Mouse (Mus musculus) hindbrain, embryonic 15.5 days (tissue): ENCODE measurements at regions not wholly inside any gene's neighbourhood (a gene's known extent, or its start where the extent isn't known, plus 50 kb on each side); places are given as distances from the start of the nearest gene placed in this dataset.
A peak's percentile ranks its signal among the peaks of the same experiment; 100 is the strongest.

Experiments
- ATAC-seq: fragments of 200-750 bp; cut with Nextera tagmentation; 2 replicates; pipeline ENCODE4 v1.8.0; 2017; ENCODE audit warnings: low read depth, moderate number of reproducible peaks, moderate TSS enrichment; ENCODE audit not compliant: low FRiP score
- H3K27ac ChIP-seq: fragments of 300-500 bp; sonication (generic); replicated peaks from 2 replicates; pipeline ENCODE4 v1.5.1; 2015; ENCODE audit warnings: mild to moderate bottlenecking, inconsistent platforms
- H3K27me3 ChIP-seq: fragments of 300-500 bp; sonication (generic); 2 replicates; pipeline ENCODE4 v1.6.1; 2015; ENCODE audit warnings: control low read depth, inconsistent platforms
- H3K36me3 ChIP-seq: fragments of 300-500 bp; sonication (generic); 2 replicates; pipeline ENCODE4 v1.6.1; 2015; ENCODE audit warnings: control low read depth, inconsistent platforms
- H3K4me1 ChIP-seq: fragments of 300-500 bp; sonication (generic); replicated peaks from 2 replicates; pipeline ENCODE4 v1.6.1; 2015; ENCODE audit warnings: control low read depth, inconsistent platforms
- H3K4me2 ChIP-seq: fragments of 300-500 bp; sonication (generic); 2 replicates; pipeline ENCODE4 v1.6.1; 2015; ENCODE audit warnings: moderate library complexity, mild to moderate bottlenecking, inconsistent platforms
- H3K4me3 ChIP-seq: fragments of 300-500 bp; sonication (generic); 2 replicates; pipeline ENCODE4 v1.5.1; 2015; ENCODE audit warnings: mild to moderate bottlenecking, inconsistent platforms
- H3K9ac ChIP-seq: fragments of 300-500 bp; sonication (generic); 2 replicates; pipeline ENCODE4 v1.6.1; 2015; ENCODE audit warnings: inconsistent platforms
- H3K9me3 ChIP-seq: fragments of 300-500 bp; sonication (generic); 2 replicates; pipeline ENCODE4 v1.6.1; 2016; ENCODE audit warnings: control low read depth, inconsistent platforms
- WGBS: fragments of 180-500 bp; shearing (Covaris S2); methylation state at CpG from one replicate; pipeline ENCODE4 v1.1.7; 2015; 5-methylcytosine and 5-hydroxymethylcytosine counted together

GRCm38 (mm10) chr19:18200105-18200782 is 362.8 kb upstream of the Pcsk5 start:
- Histone ChIP-seq H3K4me1 (no peaks in the 10 kb centered on the region), H3K27me3 (no peaks in the 10 kb centered on the region), H3K4me3 (no peak overlapping the region), H3K9ac (no peak overlapping the region), H3K4me2 (no peak overlapping the region), H3K36me3 (no peaks in the 10 kb centered on the region), H3K27ac (no peak overlapping the region), H3K9me3 (0 out of 2 replicates have a peak, but pooled peaks cover 3% of the 10 kb centered on the region)
- 72% methylated on average over 4 of the region's 4 CpGs for WGBS
- no peak for ATAC-seq

GRCm38 (mm10) chr19:18189102-18189742 is 351.8 kb upstream of the Pcsk5 start:
- Histone ChIP-seq H3K4me2 (no peak overlapping the region), H3K9ac (no peak overlapping the region), H3K4me3 (no peak overlapping the region), H3K4me1 (peaks cover 6% of the 10 kb centered on the region; the same call in 1 of the 2 replicates), H3K27ac (no peak overlapping the region), H3K36me3 (no peaks in the 10 kb centered on the region), H3K9me3 (no peaks in the 10 kb centered on the region), H3K27me3 (no peaks in the 10 kb centered on the region)
- ATAC-seq: peak; percentile 63; the same call in 1 of the 2 replicates
- 34% methylated on average over 4 of the region's 4 CpGs for WGBS

- Histone ChIP-seq H3K27ac (no peak overlapping the region), H3K4me2 (no peak overlapping the region), H3K9me3 (no peaks in the 10 kb centered on the region), H3K9ac (no peak overlapping the region), H3K4me1 (peaks cover 6% of the 10 kb centered on the region; the same call in 1 of the 2 replicates), H3K36me3 (no peaks in the 10 kb centered on the region), H3K4me3 (no peak overlapping the region), H3K27me3 (no peaks in the 10 kb centered on the region)
- no peak for ATAC-seq
- WGBS: 56% methylated on average over 9 of the region's 9 CpGs
These were observed 350.9 kb upstream of the Pcsk5 start for GRCm38 (mm10) chr19:18188122-18188866.

GRCm38 (mm10) chr19:18185767-18186554 is 348.5 kb upstream of the Pcsk5 start:
- no peak overlapping the region for H3K9ac ChIP-seq
- H3K4me3 ChIP-seq: no peak overlapping the region
- H3K4me1 ChIP-seq: peaks cover 6% of the 10 kb centered on the region; the same call in 1 of the 2 replicates
- H3K27me3 ChIP-seq: no peaks in the 10 kb centered on the region
- H3K9me3 ChIP-seq: no peaks in the 10 kb centered on the region
- no peak for ATAC-seq
- H3K36me3 ChIP-seq: no peaks in the 10 kb centered on the region
- 75% methylated on average over 1 of the region's 1 CpGs for WGBS
- H3K4me2 ChIP-seq: no peak overlapping the region
- no peak overlapping the region for H3K27ac ChIP-seq

GRCm38 (mm10) chr19:18185211-18185610 is 347.8 kb upstream of the Pcsk5 start:
- 86% methylated on average over 2 of the region's 2 CpGs for WGBS
- H3K36me3 ChIP-seq: no peaks in the 10 kb centered on the region
- no peak overlapping the region for H3K4me2 ChIP-seq

GRCm38 (mm10) chr19:18176200-18176599 is 338.8 kb upstream of the Pcsk5 start:
- Histone ChIP-seq H3K27me3 (no peaks in the 10 kb centered on the region), H3K4me2 (no peak overlapping the region), H3K27ac (no peak overlapping the region), H3K9ac (no peak overlapping the region), H3K4me1 (no peaks in the 10 kb centered on the region), H3K36me3 (no peaks in the 10 kb centered on the region), H3K4me3 (no peak overlapping the region), H3K9me3 (no peaks in the 10 kb centered on the region)
- no peak for ATAC-seq
- WGBS: 79% methylated on average over 3 of the region's 3 CpGs

More at GRCm38 (mm10) chr19:18185211-18185610, 347.8 kb upstream of the Pcsk5 start:
- Histone ChIP-seq H3K4me3 (no peak overlapping the region), H3K4me1 (peaks cover 6% of the 10 kb centered on the region; the same call in 1 of the 2 replicates), H3K9ac (no peak overlapping the region), H3K27ac (no peak overlapping the region), H3K9me3 (no peaks in the 10 kb centered on the region), H3K27me3 (no peaks in the 10 kb centered on the region)
- no peak for ATAC-seq

GRCm38 (mm10) chr19:18146494-18146893 is 309.1 kb upstream of the Pcsk5 start:
- 90% methylated on average over 3 of the region's 3 CpGs for WGBS
- H3K4me1 ChIP-seq: no peaks in the 10 kb centered on the region
- H3K27me3 ChIP-seq: no peaks in the 10 kb centered on the region
- no peaks in the 10 kb centered on the region for H3K9me3 ChIP-seq
- no peak overlapping the region for H3K27ac ChIP-seq
- no peaks in the 10 kb centered on the region for H3K36me3 ChIP-seq
- no peak overlapping the region for H3K4me3 ChIP-seq
- ATAC-seq: no peak
- no peak overlapping the region for H3K9ac ChIP-seq
- H3K4me2 ChIP-seq: no peak overlapping the region

- Histone ChIP-seq H3K9me3 (no peaks in the 10 kb centered on the region), H3K4me3 (no peak overlapping the region), H3K36me3 (no peaks in the 10 kb centered on the region), H3K4me1 (no peaks in the 10 kb centered on the region), H3K27ac (no peak overlapping the region), H3K27me3 (no peaks in the 10 kb centered on the region), H3K4me2 (no peak overlapping the region), H3K9ac (no peak overlapping the region)
- no peak for ATAC-seq
- WGBS: 91% methylated on average over 3 of the region's 3 CpGs
These were observed 293.5 kb upstream of the Pcsk5 start for GRCm38 (mm10) chr19:18130936-18131335.

GRCm38 (mm10) chr19:18128786-18129185 is 291.4 kb upstream of the Pcsk5 start:
- no peaks in the 10 kb centered on the region for H3K4me1 ChIP-seq
- no peak overlapping the region for H3K4me3 ChIP-seq
- no peaks in the 10 kb centered on the region for H3K36me3 ChIP-seq
- WGBS: 93% methylated on average over 2 of the region's 2 CpGs
- no peaks in the 10 kb centered on the region for H3K27me3 ChIP-seq
- H3K9me3 ChIP-seq: no peaks in the 10 kb centered on the region
- no peak for ATAC-seq
- H3K27ac ChIP-seq: no peak overlapping the region
- H3K9ac ChIP-seq: no peak overlapping the region
- no peak overlapping the region for H3K4me2 ChIP-seq

GRCm38 (mm10) chr19:18106236-18106635 is 268.8 kb upstream of the Pcsk5 start:
- no peaks in the 10 kb centered on the region for H3K9me3 ChIP-seq

GRCm38 (mm10) chr19:18104590-18104989 is 267.2 kb upstream of the Pcsk5 start:
- WGBS: 86% methylated on average over 2 of the region's 2 CpGs
- Histone ChIP-seq H3K4me3 (no peak overlapping the region), H3K36me3 (no peaks in the 10 kb centered on the region), H3K4me1 (no peaks in the 10 kb centered on the region), H3K27ac (no peak overlapping the region), H3K9ac (no peak overlapping the region), H3K4me2 (no peak overlapping the region), H3K9me3 (no peaks in the 10 kb centered on the region), H3K27me3 (no peaks in the 10 kb centered on the region)
- ATAC-seq: peak; percentile 68; the same call in 1 of the 2 replicates

More at GRCm38 (mm10) chr19:18106236-18106635, 268.8 kb upstream of the Pcsk5 start:
- Histone ChIP-seq H3K4me1 (no peaks in the 10 kb centered on the region), H3K9ac (no peak overlapping the region), H3K4me2 (no peak overlapping the region), H3K4me3 (no peak overlapping the region), H3K36me3 (no peaks in the 10 kb centered on the region), H3K27ac (no peak overlapping the region), H3K27me3 (no peaks in the 10 kb centered on the region)
- WGBS: 88% methylated on average over 6 of the region's 6 CpGs
- ATAC-seq: no peak
